Mouse (Mus musculus): ENCODE measurements around the gene Ywhah. TPM values are rescaled to one million over a fixed set of nuclear protein-coding genes. Genes with fewer than 3 reads are reported as not detected.

Ywhah gene
- polyA plus RNA-seq (2017; shearing (Covaris generic)) = 217 TPM

DNA sequence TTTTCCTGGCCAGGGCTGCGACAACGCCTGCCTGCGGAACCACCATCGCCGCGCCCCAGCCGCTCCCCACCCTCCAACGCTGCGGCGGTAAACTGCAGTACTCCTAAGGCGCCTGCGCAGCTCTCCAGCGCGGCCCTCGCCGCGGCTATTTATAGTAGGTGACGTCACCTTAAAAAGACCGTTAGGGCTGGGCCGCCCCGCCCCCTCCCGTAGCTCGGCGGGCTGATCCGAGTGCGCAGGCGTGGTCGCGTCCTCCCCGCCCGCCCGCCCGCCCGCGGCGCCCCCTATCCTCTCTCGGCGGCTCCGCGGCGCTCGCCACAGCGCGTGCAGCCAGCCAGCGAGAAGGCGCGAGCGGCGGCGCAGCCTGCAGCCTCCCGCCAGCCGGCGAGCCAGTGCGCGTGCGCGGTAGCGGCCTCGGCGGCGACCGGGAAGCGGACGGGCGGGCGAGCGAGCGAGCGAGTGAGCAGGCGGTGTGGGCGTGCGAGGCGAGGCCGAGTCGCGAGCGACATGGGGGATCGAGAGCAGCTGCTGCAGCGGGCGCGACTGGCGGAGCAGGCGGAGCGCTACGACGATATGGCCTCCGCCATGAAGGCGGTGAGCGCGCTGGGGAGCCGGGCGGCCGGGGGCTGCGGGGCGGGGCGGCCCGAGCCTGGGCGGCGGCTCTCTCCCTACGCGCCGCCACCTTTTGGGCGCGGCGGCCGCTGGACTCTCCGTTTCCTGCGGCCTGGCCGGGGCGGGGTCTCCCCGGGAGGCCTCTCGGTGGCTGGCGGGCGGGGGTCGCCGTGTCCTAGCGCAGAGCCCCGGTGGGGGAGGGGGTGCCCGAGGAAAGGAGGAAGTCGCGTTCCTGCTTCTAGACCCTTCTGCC lies at the start of gene Ywhah:
Gene Ywhah (plus strand): TSS at position 256 of the 865 bp plus-strand sequence.

Other genes with a start within 250 kb of the Ywhah start
- gene Pisd, start 233.2 kb upstream of the Ywhah start, polyA plus RNA-seq (2017; shearing (Covaris generic)) = 133 TPM
- not detected for gene Gm20671, start 191.7 kb upstream of the Ywhah start, polyA plus RNA-seq (2017; shearing (Covaris generic))
- 36.9 TPM for gene Prr14l, start 164.6 kb upstream of the Ywhah start, polyA plus RNA-seq (2017; shearing (Covaris generic))
- 29.2 TPM for gene Depdc5, start 155.1 kb upstream of the Ywhah start, polyA plus RNA-seq (2017; shearing (Covaris generic))
- not detected for gene Slc5a1, start 85.4 kb downstream of the Ywhah start, polyA plus RNA-seq (2017; shearing (Covaris generic))
- not detected for gene Spon2, start 199.6 kb downstream of the Ywhah start, polyA plus RNA-seq (2017; shearing (Covaris generic))